Mouse (Mus musculus) midbrain, embryonic 10.5 days (tissue): Measurements from ENCODE around the gene Arsa. TPM values are rescaled to one million over a fixed set of nuclear protein-coding genes. Genes with fewer than 3 reads are reported as not detected.

Experiments
- DNase-seq: peaks from one replicate; pipeline ENCODE4 v3.0.0-alpha.2; 2017; ENCODE audit warnings: low spot score
- H3K27ac ChIP-seq: fragments of 300-500 bp; sonication (generic); replicated peaks from 2 replicates; pipeline ENCODE4 v1.5.1; 2016; ENCODE audit warnings: mild to moderate bottlenecking
- H3K27me3 ChIP-seq: fragments of 300-500 bp; sonication (generic); 2 replicates; pipeline ENCODE4 v1.6.1; 2016; ENCODE audit warnings: low read depth, mild to moderate bottlenecking; ENCODE audit not compliant: poor library complexity, severe bottlenecking
- H3K36me3 ChIP-seq: fragments of 300-500 bp; sonication (generic); 2 replicates; pipeline ENCODE4 v1.6.1; 2016; ENCODE audit warnings: mild to moderate bottlenecking, moderate library complexity
- H3K4me1 ChIP-seq: fragments of 300-500 bp; sonication (generic); 2 replicates; pipeline ENCODE4 v1.6.1; 2016
- H3K4me3 ChIP-seq: fragments of 300-500 bp; sonication (generic); 2 replicates; pipeline ENCODE4 v1.5.1; 2016; ENCODE audit warnings: mild to moderate bottlenecking, moderate library complexity
- H3K9me3 ChIP-seq: fragments of 300-500 bp; sonication (generic); replicated peaks from 2 replicates; pipeline ENCODE4 v1.6.1; 2016; ENCODE audit warnings: mild to moderate bottlenecking
- WGBS: fragments of 180-500 bp; shearing (Covaris S2); methylation state at CpG from one replicate; pipeline ENCODE4 v1.1.7; 2016; 5-methylcytosine and 5-hydroxymethylcytosine counted together
- polyA plus RNA-seq: library from polyadenylated mRNA; unstranded; fragments of >200 nt; fragmentation: Nextera tagmentation; extraction: Ambion mirVana; gene quantifications from 2 replicates; pipeline ENCODE4 v1.2.1, GENCODE M21; 2016

Gene Arsa
- polyA plus RNA-seq, 1 experiment from 2014 or later, result 13.5 TPM

GRCm38 (mm10) chr15:89462176-89462575, 15.0 kb downstream of the Arsa start:
- 80% methylated on average over 7 of the region's 7 CpGs for WGBS
- peaks cover 60% of the 10 kb centered on the region for H3K36me3 ChIP-seq
- DNase-seq, result no peak
- no peak overlapping the region for H3K27ac ChIP-seq
- H3K9me3 ChIP-seq, result no peaks in the 10 kb centered on the region
- no peak overlapping the region for H3K4me3 ChIP-seq
- H3K27me3 ChIP-seq, result no peaks in the 10 kb centered on the region
- H3K4me1 ChIP-seq, result peaks cover 4% of the 10 kb centered on the region; the same call in 1 of the 2 replicates

GRCm38 (mm10) chr15:89461321-89461720, 15.9 kb downstream of the Arsa start:
- WGBS, result 87% methylated on average over 15 of the region's 15 CpGs
- Histone ChIP-seq H3K27ac (no peak overlapping the region), H3K36me3 (peaks cover 68% of the 10 kb centered on the region), H3K4me1 (peaks cover 4% of the 10 kb centered on the region; the same call in 1 of the 2 replicates), H3K4me3 (no peak overlapping the region), H3K9me3 (no peaks in the 10 kb centered on the region), H3K27me3 (no peaks in the 10 kb centered on the region)
- no peak for DNase-seq

GRCm38 (mm10) chr15:89460298-89460697, 16.9 kb downstream of the Arsa start:
- DNase-seq, result no peak
- no peak overlapping the region for H3K4me3 ChIP-seq
- no peaks in the 10 kb centered on the region for H3K9me3 ChIP-seq
- peaks cover 11% of the 10 kb centered on the region for H3K4me1 ChIP-seq
- WGBS, result 77% methylated on average over 10 of the region's 10 CpGs
- H3K27me3 ChIP-seq, result no peaks in the 10 kb centered on the region
- no peak overlapping the region for H3K27ac ChIP-seq
- H3K36me3 ChIP-seq, result peaks cover 69% of the 10 kb centered on the region

GRCm38 (mm10) chr15:89459821-89460220, 17.4 kb downstream of the Arsa start:
- no peaks in the 10 kb centered on the region for H3K9me3 ChIP-seq
- peaks cover 12% of the 10 kb centered on the region for H3K4me1 ChIP-seq
- WGBS, result 91% methylated on average over 7 of the region's 7 CpGs
- DNase-seq, result no peak
- H3K4me3 ChIP-seq, result no peak overlapping the region
- no peaks in the 10 kb centered on the region for H3K27me3 ChIP-seq
- H3K27ac ChIP-seq, result no peak overlapping the region
- peaks cover 69% of the 10 kb centered on the region for H3K36me3 ChIP-seq

- DNase-seq, result no peak
- Histone ChIP-seq H3K9me3 (no peaks in the 10 kb centered on the region), H3K27ac (no peak overlapping the region), H3K36me3 (peaks cover 69% of the 10 kb centered on the region), H3K4me3 (no peak overlapping the region), H3K4me1 (peaks cover 19% of the 10 kb centered on the region), H3K27me3 (peaks cover 3% of the 10 kb centered on the region)
- 95% methylated on average over 15 of the region's 15 CpGs for WGBS
These were observed 18.3 kb downstream of the Arsa start for GRCm38 (mm10) chr15:89458942-89459341.

- H3K36me3 ChIP-seq, result peaks cover 43% of the 10 kb centered on the region
- peaks cover 29% of the 10 kb centered on the region for H3K27me3 ChIP-seq
- DNase-seq, result no peak
- peaks cover 28% of the 10 kb centered on the region for H3K4me1 ChIP-seq
- H3K27ac ChIP-seq, result no peak overlapping the region
- peak overlapping the region; percentile 85; the same call in 1 of the 2 replicates for H3K4me3 ChIP-seq
- no peaks in the 10 kb centered on the region for H3K9me3 ChIP-seq
- 77% methylated on average over 6 of the region's 6 CpGs for WGBS
These were observed 21.6 kb downstream of the Arsa start for GRCm38 (mm10) chr15:89455642-89456041.

- Histone ChIP-seq H3K36me3 (peaks cover 35% of the 10 kb centered on the region), H3K9me3 (no peaks in the 10 kb centered on the region), H3K4me1 (peaks cover 28% of the 10 kb centered on the region), H3K27ac (peak overlapping the region; percentile 93), H3K4me3 (peak overlapping the region; percentile 85), H3K27me3 (peaks cover 29% of the 10 kb centered on the region)
- DNase-seq, result no peak
- WGBS, result 21% methylated on average over 5 of the region's 6 CpGs
These were observed 22.4 kb downstream of the Arsa start for GRCm38 (mm10) chr15:89454857-89455256.

GRCm38 (mm10) chr15:89453865-89454478, 23.3 kb downstream of the Arsa start, which contains the start of gene Mapk8ip2:
Gene Mapk8ip2, plus strand, starts transcription at chr15:89453913.
- Histone ChIP-seq H3K4me1 (peaks cover 28% of the 10 kb centered on the region), H3K27me3 (peaks cover 29% of the 10 kb centered on the region), H3K36me3 (peaks cover 28% of the 10 kb centered on the region), H3K27ac (peak within 1 kb of the TSS; percentile 93), H3K4me3 (peak within 1 kb of the TSS; percentile 85), H3K9me3 (no peaks in the 10 kb centered on the region)
- WGBS, result under 1% methylated on average over 53 of the region's 53 CpGs
- DNase-seq, result peak; percentile 62

- Histone ChIP-seq H3K4me3 (peak overlapping the region; percentile 85), H3K27ac (peak overlapping the region; percentile 93), H3K36me3 (peaks cover 20% of the 10 kb centered on the region), H3K9me3 (no peaks in the 10 kb centered on the region), H3K27me3 (peaks cover 29% of the 10 kb centered on the region), H3K4me1 (peaks cover 28% of the 10 kb centered on the region)
- WGBS, result 5% methylated on average over 24 of the region's 24 CpGs
- DNase-seq, result peak; percentile 57
These were observed 24.0 kb downstream of the Arsa start for GRCm38 (mm10) chr15:89452906-89453864.

- Histone ChIP-seq H3K9me3 (no peaks in the 10 kb centered on the region), H3K27me3 (no peaks in the 10 kb centered on the region), H3K4me3 (no peak overlapping the region), H3K36me3 (no peaks in the 10 kb centered on the region), H3K4me1 (no peaks in the 10 kb centered on the region), H3K27ac (no peak overlapping the region)
- 45% methylated on average over 8 of the region's 8 CpGs for WGBS
- DNase-seq, result no peak
These were observed 34.6 kb downstream of the Arsa start for GRCm38 (mm10) chr15:89442486-89443070.

- 83% methylated on average over 5 of the region's 5 CpGs for WGBS
- H3K4me3 ChIP-seq, result no peak overlapping the region
- H3K27me3 ChIP-seq, result no peaks in the 10 kb centered on the region
- no peaks in the 10 kb centered on the region for H3K9me3 ChIP-seq
- no peak for DNase-seq
- 0 out of 2 replicates have a peak, but pooled peaks cover 3% of the 10 kb centered on the region for H3K4me1 ChIP-seq
- H3K27ac ChIP-seq, result no peak overlapping the region
- H3K36me3 ChIP-seq, result no peaks in the 10 kb centered on the region
These were observed 41.3 kb downstream of the Arsa start for GRCm38 (mm10) chr15:89435878-89436277.

- Histone ChIP-seq H3K4me1 (peaks cover 11% of the 10 kb centered on the region), H3K27me3 (no peaks in the 10 kb centered on the region), H3K36me3 (no peaks in the 10 kb centered on the region), H3K4me3 (no peak overlapping the region), H3K27ac (no peak overlapping the region), H3K9me3 (no peaks in the 10 kb centered on the region)
- no peak for DNase-seq
- WGBS, result 71% methylated on average over 3 of the region's 3 CpGs
These were observed 43.1 kb downstream of the Arsa start for GRCm38 (mm10) chr15:89434136-89434535.
